Mouse (Mus musculus) E14TG2a.4 (cell line): ENCODE measurements at regions not wholly inside any gene's neighbourhood (a gene's known extent, or its start where the extent isn't known, plus 50 kb on each side); places are given as distances from the start of the nearest gene placed in this dataset.

Experiments
- CTCF ChIP-seq: conservative IDR thresholded peaks from 2 replicates; pipeline ENCODE4 v1.5.1; 2014; ENCODE audit warnings: low read length
- POU5F1 ChIP-seq: IDR thresholded peaks from 2 replicates; pipeline ENCODE4 v1.6.1; 2014; ENCODE audit warnings: low read length, borderline replicate concordance

GRCm38 (mm10) chr2:51566554-51567246, 60.6 kb upstream of the Tas2r134 start:
- TF ChIP-seq CTCF (no peak), POU5F1 (no peak)
